Mouse (Mus musculus): ENCODE data around the gene Epb41l2. TPM values are rescaled to one million over a fixed set of nuclear protein-coding genes. Genes with fewer than 3 reads are reported as not detected.

Gene Epb41l2
- polyA plus RNA-seq, 1 experiment from 2014 or later, result 93.2 TPM

GRCm38 (mm10) chr10:25430862-25431261 lies 71.3 kb downstream of the Epb41l2 start:
- no peak for ATAC-seq (ENCODE audit: low FRiP score, low read depth)

GRCm38 (mm10) chr10:25432351-25432750 lies 72.8 kb downstream of the Epb41l2 start:
- H3K27ac ChIP-seq, result peak overlapping the region; percentile 61
- peak; percentile 52; the same call in 1 of the 2 replicates for ATAC-seq (ENCODE audit: low FRiP score, low read depth)

More at GRCm38 (mm10) chr10:25430862-25431261, 71.3 kb downstream of the Epb41l2 start:
- WGBS, result 39% methylated on average over 6 of the region's 6 CpGs
- no peak overlapping the region for H3K9ac ChIP-seq
- no peaks in the 10 kb centered on the region for H3K27me3 ChIP-seq
- H3K4me1 ChIP-seq, result peaks cover 74% of the 10 kb centered on the region
- H3K4me3 ChIP-seq, result no peak overlapping the region
- H3K27ac ChIP-seq, result peak overlapping the region; percentile 33; the same call in 1 of the 2 replicates
- H3K36me3 ChIP-seq, result no peaks in the 10 kb centered on the region
- H3K9me3 ChIP-seq, result no peaks in the 10 kb centered on the region
- H3K4me2 ChIP-seq (replicated peaks), result no peak overlapping the region

DNA sequence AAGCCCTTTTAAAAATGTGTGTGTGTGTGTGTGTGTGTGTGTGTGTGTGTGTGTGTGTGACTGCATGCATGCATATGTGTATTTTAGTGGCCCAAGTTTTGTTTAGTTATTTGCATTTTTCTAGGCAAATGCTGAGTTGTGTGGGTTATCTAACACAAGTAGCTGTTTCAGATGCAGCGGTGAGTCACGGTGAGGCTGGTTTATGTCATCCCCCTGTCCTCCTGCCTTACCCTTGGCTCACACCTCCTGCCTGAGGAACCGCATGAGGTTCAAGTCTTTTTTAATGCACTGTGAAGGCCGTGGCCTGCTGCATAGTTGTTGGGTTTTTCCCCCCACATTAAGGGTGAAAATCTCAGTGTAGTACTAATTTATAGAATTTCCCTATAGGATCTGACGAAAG lies 73.3 kb downstream of the Epb41l2 start:
- ATAC-seq (ENCODE audit: low FRiP score, low read depth), result no peak
- Histone ChIP-seq H3K36me3 (no peaks in the 10 kb centered on the region), H3K4me2 (replicated peaks) (peak overlapping the region; percentile 42), H3K4me1 (peaks cover 68% of the 10 kb centered on the region), H3K27ac (peak overlapping the region; percentile 61; the same call in 1 of the 2 replicates), H3K4me3 (no peak overlapping the region), H3K9me3 (no peaks in the 10 kb centered on the region), H3K9ac (no peak overlapping the region), H3K27me3 (no peaks in the 10 kb centered on the region)
- 42% methylated on average over 5 of the region's 5 CpGs for WGBS

More at GRCm38 (mm10) chr10:25432351-25432750, 72.8 kb downstream of the Epb41l2 start:
- H3K27me3 ChIP-seq, result no peaks in the 10 kb centered on the region
- 0 out of 2 replicates have a peak overlapping the region, but pooled peaks have one; percentile 43 for H3K9ac ChIP-seq
- H3K4me1 ChIP-seq, result peaks cover 70% of the 10 kb centered on the region
- H3K4me3 ChIP-seq, result no peak overlapping the region
- H3K36me3 ChIP-seq, result no peaks in the 10 kb centered on the region
- peak overlapping the region; percentile 42 for H3K4me2 ChIP-seq (replicated peaks)
- 39% methylated on average over 10 of the region's 10 CpGs for WGBS
- H3K9me3 ChIP-seq, result no peaks in the 10 kb centered on the region

- Histone ChIP-seq H3K4me2 (replicated peaks) (no peak overlapping the region), H3K27ac (no peak overlapping the region), H3K9ac (no peak overlapping the region), H3K9me3 (no peaks in the 10 kb centered on the region), H3K36me3 (no peaks in the 10 kb centered on the region), H3K4me1 (peaks cover 65% of the 10 kb centered on the region), H3K27me3 (no peaks in the 10 kb centered on the region), H3K4me3 (no peak overlapping the region)
- 0 out of 2 replicates have a peak, but pooled peaks have one; percentile 24 for ATAC-seq (ENCODE audit: low FRiP score, low read depth)
- WGBS, result 23% methylated on average over 3 of the region's 3 CpGs
Measured at GRCm38 (mm10) chr10:25433524-25433923, 73.9 kb downstream of the Epb41l2 start.

- Histone ChIP-seq H3K27me3 (no peaks in the 10 kb centered on the region), H3K36me3 (no peaks in the 10 kb centered on the region), H3K9me3 (no peaks in the 10 kb centered on the region), H3K9ac (no peak overlapping the region), H3K4me3 (no peak overlapping the region), H3K27ac (no peak overlapping the region), H3K4me1 (peaks cover 61% of the 10 kb centered on the region), H3K4me2 (replicated peaks) (no peak overlapping the region)
- WGBS, result 73% methylated on average over 13 of the region's 13 CpGs
- ATAC-seq (ENCODE audit: low FRiP score, low read depth), result no peak
Measured at GRCm38 (mm10) chr10:25434358-25435044, 74.9 kb downstream of the Epb41l2 start.

DNA sequence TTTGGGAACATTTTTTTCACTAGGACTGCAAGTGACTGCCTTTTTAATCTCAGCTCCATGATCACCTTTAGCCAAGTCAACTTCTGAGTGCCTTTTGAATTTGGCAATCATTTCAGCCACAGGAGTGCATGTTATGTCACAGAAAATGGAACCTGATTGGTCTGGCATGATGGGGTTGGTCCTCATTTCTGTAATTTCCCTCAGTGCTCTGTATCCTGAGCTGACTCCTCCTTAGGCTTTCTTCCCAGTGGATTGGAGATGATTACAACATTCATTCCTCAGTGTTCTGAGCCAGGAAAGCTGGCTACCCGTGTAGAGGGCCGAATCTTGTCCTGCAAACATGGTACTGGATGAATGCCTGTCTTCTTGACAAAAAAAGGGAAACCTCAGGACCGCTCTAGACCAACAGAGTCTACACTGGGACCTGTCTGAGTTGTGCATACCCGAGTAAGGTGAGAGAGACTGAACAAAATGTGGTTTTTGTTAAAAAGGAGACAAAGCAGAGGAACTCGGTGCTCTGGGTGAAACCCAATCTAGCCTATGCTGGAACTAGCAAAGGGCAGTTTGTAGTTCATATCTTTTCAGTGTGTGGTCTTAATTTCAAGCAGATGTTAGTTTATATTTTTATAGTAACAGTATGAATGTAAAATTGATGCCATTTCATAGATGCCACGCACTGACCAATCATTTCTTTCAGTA lies 77.3 kb downstream of the Epb41l2 start:
- peak overlapping the region; percentile 52; the same call in 1 of the 2 replicates for H3K27ac ChIP-seq
- H3K9me3 ChIP-seq, result no peaks in the 10 kb centered on the region
- no peak; the same call in 1 of the 2 replicates for ATAC-seq (ENCODE audit: low FRiP score, low read depth)
- WGBS, result 45% methylated on average over 6 of the region's 6 CpGs
- peaks cover 57% of the 10 kb centered on the region for H3K4me1 ChIP-seq
- no peaks in the 10 kb centered on the region for H3K27me3 ChIP-seq
- no peak overlapping the region for H3K4me2 ChIP-seq (replicated peaks)
- H3K36me3 ChIP-seq, result peaks cover 5% of the 10 kb centered on the region; the same call in 1 of the 2 replicates
- H3K9ac ChIP-seq, result no peak overlapping the region
- no peak overlapping the region for H3K4me3 ChIP-seq

- H3K9ac ChIP-seq, result no peak overlapping the region
- peak overlapping the region; percentile 17; the same call in 1 of the 2 replicates for H3K27ac ChIP-seq
- H3K4me2 ChIP-seq (replicated peaks), result no peak overlapping the region
Measured at GRCm38 (mm10) chr10:25437586-25438298, 78.1 kb downstream of the Epb41l2 start.

DNA sequence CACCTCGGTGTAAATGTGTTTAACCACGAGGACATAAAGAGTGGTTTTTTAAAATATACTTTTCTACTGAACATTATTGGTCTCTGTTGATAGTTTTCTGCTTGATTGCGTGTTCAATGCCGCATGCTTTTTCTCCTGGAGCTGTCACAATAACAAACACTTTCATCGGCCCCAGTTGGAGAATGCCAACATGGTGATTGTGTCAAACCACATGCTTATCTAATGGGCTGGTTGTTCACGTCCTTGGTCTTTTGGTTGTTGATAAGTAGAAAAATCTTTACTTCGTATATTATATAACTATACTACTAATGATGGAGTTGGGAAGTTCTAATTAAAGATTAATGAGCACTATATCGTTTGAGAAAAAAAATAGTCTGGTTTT lies 78.7 kb downstream of the Epb41l2 start:
- WGBS, result 71% methylated on average over 8 of the region's 8 CpGs

More at GRCm38 (mm10) chr10:25437586-25438298, 78.1 kb downstream of the Epb41l2 start:
- H3K27me3 ChIP-seq, result no peaks in the 10 kb centered on the region
- H3K4me1 ChIP-seq, result peaks cover 48% of the 10 kb centered on the region
- no peak for ATAC-seq (ENCODE audit: low FRiP score, low read depth)
- no peaks in the 10 kb centered on the region for H3K9me3 ChIP-seq
- H3K4me3 ChIP-seq, result no peak overlapping the region
- peaks cover 8% of the 10 kb centered on the region; the same call in 1 of the 2 replicates for H3K36me3 ChIP-seq
- WGBS, result 82% methylated on average over 6 of the region's 6 CpGs

DNA sequence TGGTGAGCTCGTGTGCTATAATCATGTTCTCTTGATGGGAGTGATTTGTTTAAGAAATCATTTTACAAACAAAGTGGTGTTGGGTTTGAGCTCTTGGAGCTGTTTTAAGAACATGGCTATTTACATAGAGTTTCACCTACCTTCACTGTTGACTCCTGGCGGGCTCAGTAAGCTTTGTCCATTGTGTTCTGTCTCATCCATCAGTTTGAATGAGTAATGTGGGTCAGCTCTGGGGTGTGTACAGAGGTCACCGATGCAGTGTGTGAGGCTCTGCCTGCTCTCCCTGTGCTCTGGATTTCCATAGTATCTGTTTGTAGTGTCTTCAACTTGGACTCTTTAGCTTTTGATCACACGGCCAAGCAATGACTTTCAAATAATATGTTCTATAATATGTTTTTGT lies 79.6 kb downstream of the Epb41l2 start:
- no peak for ATAC-seq (ENCODE audit: low FRiP score, low read depth)
- Histone ChIP-seq H3K4me1 (peaks cover 38% of the 10 kb centered on the region), H3K9ac (no peak overlapping the region), H3K36me3 (peaks cover 16% of the 10 kb centered on the region), H3K9me3 (no peaks in the 10 kb centered on the region), H3K4me3 (no peak overlapping the region), H3K27ac (no peak overlapping the region), H3K27me3 (no peaks in the 10 kb centered on the region), H3K4me2 (replicated peaks) (no peak overlapping the region)
- WGBS, result 78% methylated on average over 4 of the region's 4 CpGs

More for the DNA sequence above, 78.7 kb downstream of the Epb41l2 start:
- Histone ChIP-seq H3K4me3 (no peak overlapping the region), H3K4me1 (peaks cover 43% of the 10 kb centered on the region), H3K4me2 (replicated peaks) (no peak overlapping the region), H3K27ac (no peak overlapping the region), H3K9ac (no peak overlapping the region), H3K9me3 (no peaks in the 10 kb centered on the region), H3K36me3 (peaks cover 8% of the 10 kb centered on the region; the same call in 1 of the 2 replicates), H3K27me3 (no peaks in the 10 kb centered on the region)
- ATAC-seq (ENCODE audit: low FRiP score, low read depth), result no peak

- H3K9ac ChIP-seq, result no peak overlapping the region
- ATAC-seq (ENCODE audit: low FRiP score, low read depth), result no peak
- peaks cover 22% of the 10 kb centered on the region for H3K36me3 ChIP-seq
- WGBS, result 92% methylated on average over 3 of the region's 3 CpGs
- H3K4me2 ChIP-seq (replicated peaks), result no peak overlapping the region
- no peak overlapping the region; the same call in 1 of the 2 replicates for H3K27ac ChIP-seq
- H3K4me3 ChIP-seq, result no peak overlapping the region
- H3K9me3 ChIP-seq, result no peaks in the 10 kb centered on the region
- H3K27me3 ChIP-seq, result no peaks in the 10 kb centered on the region
- H3K4me1 ChIP-seq, result peaks cover 32% of the 10 kb centered on the region
Measured at GRCm38 (mm10) chr10:25439856-25440255, 80.3 kb downstream of the Epb41l2 start.

- Histone ChIP-seq H3K4me1 (peaks cover 26% of the 10 kb centered on the region), H3K9me3 (no peaks in the 10 kb centered on the region), H3K4me3 (no peak overlapping the region), H3K4me2 (replicated peaks) (no peak overlapping the region), H3K36me3 (peaks cover 27% of the 10 kb centered on the region), H3K27ac (no peak overlapping the region), H3K27me3 (no peaks in the 10 kb centered on the region), H3K9ac (no peak overlapping the region)
- ATAC-seq (ENCODE audit: low FRiP score, low read depth), result no peak
- WGBS, result 91% methylated on average over 7 of the region's 7 CpGs
Measured at GRCm38 (mm10) chr10:25441405-25441804, 81.8 kb downstream of the Epb41l2 start.

DNA sequence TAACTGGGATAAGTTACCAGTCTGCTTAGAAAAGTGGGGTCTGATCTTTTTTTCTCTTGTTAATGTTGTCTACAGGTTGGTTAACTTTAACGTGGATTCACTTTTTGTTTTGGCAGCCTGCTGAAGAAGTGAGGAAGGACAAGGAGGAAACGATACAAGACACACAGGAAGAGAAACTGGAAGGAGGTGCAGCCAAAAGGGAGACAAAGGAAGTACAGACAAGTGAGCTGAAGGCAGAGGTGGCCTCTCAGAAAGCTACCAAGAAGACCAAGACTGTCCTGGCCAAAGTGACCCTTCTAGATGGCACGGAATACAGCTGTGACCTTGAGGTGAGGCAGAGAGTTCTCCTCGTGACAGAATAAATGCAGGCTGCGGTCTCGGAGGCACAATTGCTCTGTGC lies 84.0 kb downstream of the Epb41l2 start:
- no peak for ATAC-seq (ENCODE audit: low FRiP score, low read depth)
- H3K27ac ChIP-seq, result no peak overlapping the region

More for the DNA sequence above, 84.0 kb downstream of the Epb41l2 start:
- 86% methylated on average over 6 of the region's 6 CpGs for WGBS
- H3K4me3 ChIP-seq, result no peak overlapping the region
- H3K27me3 ChIP-seq, result no peaks in the 10 kb centered on the region
- peaks cover 31% of the 10 kb centered on the region for H3K36me3 ChIP-seq
- H3K4me2 ChIP-seq (replicated peaks), result no peak overlapping the region
- no peaks in the 10 kb centered on the region for H3K9me3 ChIP-seq
- no peak overlapping the region for H3K9ac ChIP-seq
- H3K4me1 ChIP-seq, result peaks cover 20% of the 10 kb centered on the region

All from limb, embryonic 13.5 days (tissue).